Mouse (Mus musculus): Measurements from ENCODE around the gene H2al1m. TPM values are rescaled to one million over a fixed set of nuclear protein-coding genes. Genes with fewer than 3 reads are reported as not detected.
"Not testable (repeated sequence)": the region's sequence is repeated elsewhere in the genome, so short reads cannot be mapped to it uniquely, and the experiment has no call there.

Gene H2al1m
- total RNA-seq (2017) = not detected in 2 replicates

DNA sequence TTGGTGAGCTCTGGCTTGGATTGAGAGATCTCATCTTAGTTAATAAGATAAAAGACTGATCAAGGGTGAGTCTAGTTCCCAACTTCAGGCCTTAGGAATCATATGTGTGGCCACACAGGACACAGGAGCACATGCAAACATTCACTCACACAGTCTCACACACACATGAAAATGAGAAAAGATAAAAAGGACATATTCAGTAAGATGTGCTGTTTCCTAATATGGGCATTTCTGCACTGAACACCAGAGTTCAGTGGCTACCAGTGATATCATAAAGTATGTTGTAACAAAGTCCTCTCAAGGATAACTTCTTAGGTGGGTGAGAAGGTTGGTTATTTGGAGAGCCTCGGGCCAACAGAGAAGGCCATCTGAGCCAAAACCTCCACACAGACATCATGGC is at the start of gene H2al1m:
H2al1m (plus strand) TSS at position 301 of the 400 bp plus-strand sequence.
- not testable (repeated sequence) for ATAC-seq (replicated peaks in 1 of 2; ENCODE audit: insufficient read depth in 1 of 2, low FRiP score in 2 of 2, low TSS enrichment in 1 of 2, low read depth in 1 of 2, poor library complexity in 2 of 2, severe bottlenecking in 2 of 2)

DNA sequence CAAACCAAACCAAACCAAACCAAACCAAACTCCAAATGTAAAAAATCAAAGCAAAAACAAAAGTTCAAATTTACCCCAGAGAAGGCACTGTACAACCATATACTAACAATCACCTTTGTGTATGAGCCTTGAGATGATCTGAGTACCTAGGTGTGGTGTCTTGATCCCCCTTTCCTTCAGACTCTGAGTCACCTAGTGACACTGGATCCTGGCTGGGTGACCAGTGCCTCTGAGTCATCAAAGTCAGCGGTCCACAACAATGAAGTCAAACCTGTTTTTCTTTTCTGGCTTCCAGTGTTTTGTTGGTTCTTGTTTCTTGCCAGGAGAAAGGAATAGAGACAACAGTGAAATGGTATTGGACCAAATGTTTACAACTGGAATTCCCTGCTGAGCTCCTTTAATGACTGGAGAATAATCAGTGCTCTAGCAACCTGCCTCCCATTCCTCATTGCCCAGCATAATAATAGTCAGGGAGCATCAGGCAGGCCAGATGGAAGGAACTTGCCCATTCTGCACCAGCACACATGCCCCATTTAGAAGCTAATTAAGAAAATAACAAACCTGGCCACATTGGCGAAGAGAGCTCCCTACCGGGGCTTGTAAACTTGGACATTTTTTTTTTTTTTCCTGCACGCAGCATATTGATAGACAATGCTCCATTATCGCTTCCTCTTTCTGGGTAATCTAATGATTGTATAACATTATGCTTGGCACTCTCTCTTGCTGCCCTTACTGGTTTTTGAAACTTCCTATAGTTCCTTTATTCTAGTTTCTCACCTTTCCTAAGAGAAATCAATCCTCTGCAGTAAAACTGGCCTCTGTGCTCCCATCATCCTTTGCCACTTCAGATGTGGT is 42.6 kb upstream of the H2al1m start:
- ATAC-seq (replicated peaks in 1 of 2; ENCODE audit: insufficient read depth in 1 of 2, low FRiP score in 2 of 2, low TSS enrichment in 1 of 2, low read depth in 1 of 2, poor library complexity in 2 of 2, severe bottlenecking in 2 of 2) = no peak

DNA sequence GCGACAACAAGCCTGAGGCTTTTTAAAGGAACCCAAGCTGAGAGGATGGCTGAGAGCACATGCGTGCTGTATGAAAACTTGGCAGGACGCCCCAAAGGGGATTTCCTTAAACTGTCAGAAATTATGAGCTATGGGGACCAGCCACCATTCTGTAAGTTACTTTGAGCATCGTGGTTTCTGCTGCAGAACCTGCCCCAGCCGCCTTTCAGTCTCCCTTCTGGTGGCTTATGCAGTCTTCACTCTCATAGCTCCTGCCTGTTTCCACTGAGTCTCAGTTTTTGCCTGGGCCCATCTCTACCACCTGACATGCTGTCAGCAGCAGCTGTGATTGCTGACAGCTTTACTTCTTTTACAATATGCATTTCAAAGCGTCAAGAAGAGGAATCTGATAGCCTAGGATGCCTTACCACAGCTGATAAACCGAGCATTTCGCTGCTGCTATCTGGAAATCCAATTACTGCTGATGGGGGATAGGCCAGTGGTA is 40.1 kb upstream of the H2al1m start:
- ATAC-seq (replicated peaks in 1 of 2; ENCODE audit: insufficient read depth in 1 of 2, low FRiP score in 2 of 2, low TSS enrichment in 1 of 2, low read depth in 1 of 2, poor library complexity in 2 of 2, severe bottlenecking in 2 of 2) = peak; percentile 89 to 90

DNA sequence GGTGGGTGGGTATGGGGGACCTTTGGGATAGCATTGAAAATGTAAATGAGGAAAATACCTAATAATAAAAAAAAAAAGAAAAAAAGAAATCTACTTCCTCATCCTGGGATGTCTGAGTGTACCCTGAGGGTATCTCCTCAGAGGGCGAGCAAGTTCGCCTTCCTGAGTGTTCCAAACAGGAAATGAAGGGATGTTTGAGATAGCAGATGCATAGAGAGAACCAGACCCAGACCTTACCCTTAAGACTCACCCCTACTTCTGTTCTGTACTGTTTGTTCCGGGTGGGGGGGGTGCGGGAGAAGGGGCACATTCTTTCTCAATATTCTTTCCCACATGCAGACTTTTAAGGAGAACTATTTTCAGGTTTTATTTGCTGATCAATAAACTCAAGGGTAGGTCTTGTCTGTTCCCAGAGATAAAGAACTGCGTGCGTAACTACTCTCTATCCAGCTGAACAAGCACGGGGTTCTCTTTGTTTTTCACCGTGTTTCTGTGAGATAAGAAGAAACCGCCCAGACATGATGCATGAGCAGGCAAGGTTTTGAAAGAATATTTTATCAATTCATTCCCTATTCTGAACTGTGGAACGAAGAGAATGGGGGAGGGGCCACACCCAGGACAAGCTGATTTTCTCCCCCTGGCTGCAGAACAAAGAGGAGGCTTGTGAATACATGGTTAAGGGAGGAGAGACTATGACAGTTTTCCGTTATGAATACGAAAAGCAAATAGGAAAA is 38.8 kb upstream of the H2al1m start:
- peak; percentile 34 to 51; a peak in 1 of 4 replicates for ATAC-seq (replicated peaks in 1 of 2; ENCODE audit: insufficient read depth in 1 of 2, low FRiP score in 2 of 2, low TSS enrichment in 1 of 2, low read depth in 1 of 2, poor library complexity in 2 of 2, severe bottlenecking in 2 of 2)

DNA sequence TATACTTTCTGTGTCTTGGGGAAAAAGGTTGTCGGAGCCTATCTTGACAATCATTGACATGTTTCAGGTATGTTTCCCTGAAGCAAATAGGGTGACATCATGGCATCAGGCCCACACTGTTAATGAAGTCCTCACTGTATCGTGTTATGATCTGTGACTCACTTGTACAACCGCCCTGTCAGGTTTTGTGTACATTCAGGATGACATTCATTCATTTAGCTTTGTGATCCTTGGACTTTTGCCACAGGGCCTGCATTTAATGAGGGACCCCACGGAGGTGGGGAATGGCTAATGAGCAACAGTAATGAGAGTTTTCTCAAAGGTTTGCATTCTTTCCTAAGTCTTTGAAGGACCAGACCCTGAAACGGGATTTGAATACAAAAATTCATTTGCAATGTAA is 34.7 kb upstream of the H2al1m start:
- ATAC-seq (replicated peaks in 1 of 2; ENCODE audit: insufficient read depth in 1 of 2, low FRiP score in 2 of 2, low TSS enrichment in 1 of 2, low read depth in 1 of 2, poor library complexity in 2 of 2, severe bottlenecking in 2 of 2) = no peak

DNA sequence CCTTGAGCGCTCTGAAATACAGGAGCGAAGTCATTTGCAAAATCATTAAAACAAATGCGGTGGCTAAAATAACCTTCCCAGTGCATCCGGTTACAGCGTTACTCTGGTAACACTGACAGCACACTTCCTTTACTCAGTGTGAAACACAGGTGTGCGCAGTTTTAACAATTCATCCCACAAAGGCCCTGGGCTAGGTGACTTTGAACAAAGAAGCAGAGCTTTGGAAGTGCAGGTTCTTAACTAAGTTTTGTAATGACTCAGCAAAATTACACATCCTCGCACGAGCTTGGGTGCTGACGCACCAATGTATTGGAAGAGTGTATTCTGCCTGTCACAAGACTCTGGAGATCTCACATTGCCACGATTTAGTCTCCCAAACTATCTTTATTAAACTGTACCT is 29.6 kb upstream of the H2al1m start:
- ATAC-seq (replicated peaks in 1 of 2; ENCODE audit: insufficient read depth in 1 of 2, low FRiP score in 2 of 2, low TSS enrichment in 1 of 2, low read depth in 1 of 2, poor library complexity in 2 of 2, severe bottlenecking in 2 of 2) = peak; percentile 69

- no peak for ATAC-seq (replicated peaks in 1 of 2; ENCODE audit: insufficient read depth in 1 of 2, low FRiP score in 2 of 2, low TSS enrichment in 1 of 2, low read depth in 1 of 2, poor library complexity in 2 of 2, severe bottlenecking in 2 of 2)
Observed at GRCm38 (mm10) chrX:9254901-9255300, 28.7 kb upstream of the H2al1m start.

- no peak for ATAC-seq (replicated peaks in 1 of 2; ENCODE audit: insufficient read depth in 1 of 2, low FRiP score in 2 of 2, low TSS enrichment in 1 of 2, low read depth in 1 of 2, poor library complexity in 2 of 2, severe bottlenecking in 2 of 2)
Observed at GRCm38 (mm10) chrX:9256766-9257165, 26.8 kb upstream of the H2al1m start, which contains the start of gene Gm14862. Gene Gm14862, minus strand, starts transcription at chrX:9256899.

DNA sequence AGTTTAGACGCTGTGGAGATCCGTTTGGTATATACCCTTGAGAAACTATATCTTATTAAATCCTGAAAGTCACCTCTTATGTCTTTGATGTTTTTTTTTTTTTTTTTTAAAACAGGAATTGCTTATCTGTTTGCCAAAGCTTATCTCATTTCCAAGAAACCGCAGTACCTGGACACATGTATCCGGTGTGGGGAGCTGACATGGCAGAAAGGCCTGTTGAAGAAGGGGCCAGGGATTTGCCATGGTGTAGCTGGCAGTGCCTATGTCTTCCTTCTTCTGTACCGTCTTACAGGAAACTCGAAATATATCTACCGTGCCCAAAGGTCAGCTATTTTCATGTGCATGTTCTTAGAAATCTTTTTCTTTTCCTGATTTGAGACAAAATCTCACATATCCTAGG is 25.7 kb upstream of the H2al1m start:
- ATAC-seq (replicated peaks in 1 of 2; ENCODE audit: insufficient read depth in 1 of 2, low FRiP score in 2 of 2, low TSS enrichment in 1 of 2, low read depth in 1 of 2, poor library complexity in 2 of 2, severe bottlenecking in 2 of 2) = no peak

- ATAC-seq (replicated peaks in 1 of 2; ENCODE audit: insufficient read depth in 1 of 2, low FRiP score in 2 of 2, low TSS enrichment in 1 of 2, low read depth in 1 of 2, poor library complexity in 2 of 2, severe bottlenecking in 2 of 2) = no peak
Observed at GRCm38 (mm10) chrX:9259267-9259666, 24.3 kb upstream of the H2al1m start.

DNA sequence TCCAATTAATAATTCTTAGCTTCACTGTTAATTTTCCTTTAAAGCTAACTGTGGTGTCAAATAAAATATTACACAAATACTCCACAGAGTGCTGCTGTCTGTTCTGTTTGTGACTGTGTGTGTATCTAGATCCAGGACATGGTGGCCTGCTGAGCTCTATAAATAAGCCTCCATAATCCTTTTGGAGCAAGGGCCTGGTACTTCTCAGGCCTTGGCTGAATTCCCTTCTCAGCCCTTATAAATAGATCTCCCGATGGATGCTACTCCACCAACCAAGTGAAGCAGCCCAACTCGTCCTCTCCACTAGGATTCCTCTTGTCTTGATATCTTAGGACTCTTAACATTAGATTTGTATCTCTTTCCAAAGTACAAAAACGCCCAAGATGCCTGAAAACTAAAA is 12.5 kb upstream of the H2al1m start:
- no peak for ATAC-seq (replicated peaks in 1 of 2; ENCODE audit: insufficient read depth in 1 of 2, low FRiP score in 2 of 2, low TSS enrichment in 1 of 2, low read depth in 1 of 2, poor library complexity in 2 of 2, severe bottlenecking in 2 of 2)

GRCm38 (mm10) chrX:9271947-9272459 is 11.6 kb upstream of the H2al1m start:
- no peak for ATAC-seq (replicated peaks in 1 of 2; ENCODE audit: insufficient read depth in 1 of 2, low FRiP score in 2 of 2, low TSS enrichment in 1 of 2, low read depth in 1 of 2, poor library complexity in 2 of 2, severe bottlenecking in 2 of 2)

- ATAC-seq (replicated peaks in 1 of 2; ENCODE audit: insufficient read depth in 1 of 2, low FRiP score in 2 of 2, low TSS enrichment in 1 of 2, low read depth in 1 of 2, poor library complexity in 2 of 2, severe bottlenecking in 2 of 2) = peak; percentile 61 to 69
Observed at GRCm38 (mm10) chrX:9272460-9273361, 10.9 kb upstream of the H2al1m start, which contains the start of gene Xk. Gene Xk, plus strand, starts transcription at chrX:9272756.

DNA sequence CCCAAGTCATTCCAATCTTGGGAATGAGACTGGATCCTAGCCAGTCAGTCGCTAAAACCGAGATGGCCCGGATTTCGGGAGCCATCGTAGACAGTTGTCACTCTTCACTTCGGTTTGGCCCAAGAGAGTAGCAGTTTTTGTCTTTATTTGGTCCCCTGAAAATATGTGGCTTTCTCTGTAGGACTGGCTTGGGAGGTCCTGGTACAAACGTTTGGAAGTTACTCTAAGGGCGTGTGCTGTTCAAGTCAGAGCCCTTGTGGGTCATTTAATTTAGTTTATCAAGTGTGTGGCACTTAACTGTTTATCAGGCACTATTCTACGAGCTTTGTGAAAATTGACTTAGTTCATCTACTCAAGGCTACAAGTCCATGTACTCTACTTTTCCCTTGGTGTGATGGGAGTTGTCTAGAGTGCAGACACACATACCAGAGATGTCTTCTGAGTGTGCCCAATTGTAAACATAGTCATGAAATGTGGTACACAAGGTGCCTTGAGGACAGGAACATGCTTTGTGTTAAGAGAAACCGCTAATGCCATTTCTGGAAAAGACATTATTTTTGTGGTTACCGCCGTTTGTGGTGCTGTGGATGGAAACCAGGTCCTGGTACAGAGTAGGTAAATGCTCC is 10.1 kb upstream of the H2al1m start:
- peak in 1 of 2 experiments; percentile 6; a peak in 1 of 4 replicates for ATAC-seq (replicated peaks in 1 of 2; ENCODE audit: insufficient read depth in 1 of 2, low FRiP score in 2 of 2, low TSS enrichment in 1 of 2, low read depth in 1 of 2, poor library complexity in 2 of 2, severe bottlenecking in 2 of 2)

GRCm38 (mm10) chrX:9274321-9274720 is 9.2 kb upstream of the H2al1m start:
- ATAC-seq (replicated peaks in 1 of 2; ENCODE audit: insufficient read depth in 1 of 2, low FRiP score in 2 of 2, low TSS enrichment in 1 of 2, low read depth in 1 of 2, poor library complexity in 2 of 2, severe bottlenecking in 2 of 2) = no peak

DNA sequence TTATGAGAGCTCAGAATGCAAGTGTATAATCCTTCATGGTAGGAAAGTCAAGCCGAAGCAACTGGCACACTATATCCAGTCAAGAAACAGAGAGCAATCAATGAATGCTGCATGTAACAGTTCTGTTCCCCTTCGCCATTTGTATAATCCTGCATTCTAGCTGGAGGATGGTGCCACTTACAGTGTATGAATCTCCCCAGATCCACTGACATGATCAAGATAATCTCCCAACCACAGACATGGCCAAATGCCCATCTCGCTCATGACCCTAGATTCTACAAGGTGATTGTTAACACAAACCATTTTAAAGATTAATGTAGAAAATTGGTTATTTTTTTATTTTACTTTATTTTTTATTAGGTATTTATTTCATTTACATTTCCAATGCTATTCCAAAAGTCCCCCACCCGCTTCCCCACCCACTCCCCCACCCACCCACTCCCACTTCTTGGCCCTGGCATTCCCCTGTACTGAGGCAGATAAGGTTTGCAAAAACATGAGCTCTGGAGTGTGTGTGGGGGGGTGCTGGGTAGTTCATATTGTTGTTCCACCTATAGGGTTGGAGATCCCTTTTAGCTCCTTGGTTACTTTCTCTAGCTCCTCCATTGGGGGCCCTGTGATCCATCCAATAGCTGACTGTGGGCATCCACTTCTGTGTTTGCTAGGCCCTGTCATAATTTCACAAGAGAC is 9.7 kb downstream of the H2al1m start:
- ATAC-seq (replicated peaks in 1 of 2; ENCODE audit: insufficient read depth in 1 of 2, low FRiP score in 2 of 2, low TSS enrichment in 1 of 2, low read depth in 1 of 2, poor library complexity in 2 of 2, severe bottlenecking in 2 of 2) = not testable (repeated sequence)
